Mouse (Mus musculus) B cell, adult (primary cell): ENCODE data around the gene Scgb2b20. TPM values are rescaled to one million over a fixed set of nuclear protein-coding genes. Genes with fewer than 3 reads are reported as not detected.

Experiments
- total RNA-seq: library from RNA; stranded (reverse); gene quantifications from 4 replicates; pipeline ENCODE4 v1.2.4, GENCODE M21; 2023; ENCODE audit not compliant: inconsistent age

Gene Scgb2b20
- not detected in 4 replicates for total RNA-seq

GRCm38 (mm10) chr7:33366222-33366621 lies at the start of gene Scgb2b20:
Scgb2b20 (minus strand) TSS chr7:33366322.

GRCm38 (mm10) chr7:33372934-33373333 lies 6.8 kb upstream of the Scgb2b20 start, which contains the start of gene Scgb1b20:
Scgb1b20 (plus strand) TSS chr7:33373234.

Other genes with a start within 250 kb of the Scgb2b20 start
- gene Scgb2b18, start 192.5 kb downstream of the Scgb2b20 start, total RNA-seq: not detected in 4 replicates
- not detected in 4 replicates for gene Scgb1b18, start 180.8 kb downstream of the Scgb2b20 start, total RNA-seq
- gene Scgb2b19, start 86.0 kb downstream of the Scgb2b20 start, total RNA-seq: not detected in 4 replicates
- not detected in 4 replicates for gene Scgb1b19, start 79.0 kb downstream of the Scgb2b20 start, total RNA-seq
- not detected in 4 replicates for gene Scgb1b20, start 6.9 kb upstream of the Scgb2b20 start, total RNA-seq
- not detected in 4 replicates for gene Scgb2b21, start 154.1 kb upstream of the Scgb2b20 start, total RNA-seq